Comparison of ENCODE assay signal across 24 mouse cellular contexts in genomic region chr12:108942203-108942923, GRCm38 (mm10). TPM values are rescaled to one million over a fixed set of nuclear protein-coding genes. Genes with fewer than 3 reads are reported as not detected.
DNase-seq lines count a peak whose midpoint lies in the region; ATAC-seq and TF ChIP-seq lines count a peak whose summit lies in the region.
"Had no signal": no experiment of that assay in that cellular context is flagged by ENCODE, and none has a peak within 500 bp of the region (broad histone marks: within the 10 kb centered on the region; RNA-seq: fewer than 3 reads in every experiment).

No protein-coding gene starts in this region.

- WGBS in midbrain, embryonic 11.5 days, result 89% methylated on average over 14 of the region's 14 CpGs
- 75% methylated on average over 14 of the region's 14 CpGs for WGBS in midbrain, embryonic 15.5 days
- WGBS in olfactory bulb, adult 2 months, result 46% methylated on average over 14 of the region's 14 CpGs

- TF ChIP-seq POLR2A in olfactory bulb, adult 2 months (IDR thresholded peaks at IDR 0.05; ENCODE audit: insufficient read depth, low read depth, low read length), result no peak

- no peaks in the 10 kb centered on the region for H3K27me3 ChIP-seq in midbrain, embryonic 11.5 days (ENCODE audit: control insufficient read depth, insufficient read depth, low read length)
- no peaks in the 10 kb centered on the region for H3K27me3 ChIP-seq in midbrain, embryonic 15.5 days (replicated peaks)
- no peaks in the 10 kb centered on the region for H3K27me3 ChIP-seq in C2C12 (ENCODE audit: control insufficient read depth, insufficient read depth, insufficient read length)
- H3K27me3 ChIP-seq: heart, embryonic 12.5 days; intestine, embryonic 15.5 days; limb, embryonic 13.5 days; liver, embryonic 13.5 days; lung, embryonic 15.5 days; midbrain, embryonic 12.5 days had no signal

- peak; percentile 42 for DNase-seq in adrenal gland, postnatal 14 days
- no peak for DNase-seq in adrenal gland, adult 2 months
- peak; percentile 82 for DNase-seq in midbrain, embryonic 11.5 days (ENCODE audit: low spot score, missing footprints)
- DNase-seq: B cell, adult 2 months; cerebellum, postnatal 14 days; forebrain, postnatal 0 days; heart, adult 11 months; heart, postnatal 14 days; kidney, postnatal 4 days; liver, embryonic 13.5 days; retina, postnatal 1 day; thymus, postnatal 36 days had no signal

- no peaks in the 10 kb centered on the region for H3K79me2 ChIP-seq in C2C12 (ENCODE audit: control insufficient read depth, insufficient read depth)

- no peaks in the 10 kb centered on the region for H3K79me3 ChIP-seq in C2C12 (ENCODE audit: low read depth)

- no peaks in the 10 kb centered on the region for H3K36me3 ChIP-seq in midbrain, embryonic 11.5 days (ENCODE audit: control insufficient read depth, insufficient read depth, low read length)
- no peaks in the 10 kb centered on the region for H3K36me3 ChIP-seq in midbrain, embryonic 15.5 days (replicated peaks)
- H3K36me3 ChIP-seq in C2C12 (ENCODE audit: control insufficient read depth, insufficient read depth), result no peaks in the 10 kb centered on the region
- H3K36me3 ChIP-seq: heart, embryonic 12.5 days; intestine, embryonic 15.5 days; limb, embryonic 13.5 days; liver, embryonic 13.5 days; lung, embryonic 15.5 days; midbrain, embryonic 12.5 days had no signal

- no peak overlapping the region for H3K9ac ChIP-seq in midbrain, embryonic 11.5 days (ENCODE audit: low read length)
- H3K9ac ChIP-seq in midbrain, embryonic 15.5 days, result no peak overlapping the region
- H3K9ac ChIP-seq: forebrain, postnatal 0 days; heart, embryonic 12.5 days; hindbrain, embryonic 14.5 days; intestine, embryonic 15.5 days; limb, embryonic 13.5 days; liver, embryonic 13.5 days; lung, embryonic 15.5 days; midbrain, embryonic 12.5 days had no signal

- no peaks in the 10 kb centered on the region for H3K9me3 ChIP-seq in midbrain, embryonic 11.5 days (ENCODE audit: control insufficient read depth, low read length)
- H3K9me3 ChIP-seq in midbrain, embryonic 15.5 days, result no peaks in the 10 kb centered on the region
- H3K9me3 ChIP-seq: heart, embryonic 12.5 days; intestine, embryonic 15.5 days; limb, embryonic 13.5 days; liver, embryonic 13.5 days; lung, embryonic 15.5 days; midbrain, embryonic 12.5 days had no signal

- H3K27ac ChIP-seq in midbrain, embryonic 11.5 days (ENCODE audit: low read depth, low read length), result no peak overlapping the region
- no peak overlapping the region for H3K27ac ChIP-seq in midbrain, embryonic 15.5 days
- H3K27ac ChIP-seq in olfactory bulb, adult 2 months (ENCODE audit: insufficient read depth, low read depth, low read length), result peak overlapping the region; percentile 68
- H3K27ac ChIP-seq: hindbrain, embryonic 14.5 days; intestine, embryonic 15.5 days; limb, embryonic 13.5 days; liver, embryonic 13.5 days; lung, embryonic 15.5 days; macrophage; midbrain, embryonic 12.5 days had no signal

- no peak for ATAC-seq in midbrain, embryonic 11.5 days (ENCODE audit: low FRiP score)
- no peak for ATAC-seq in midbrain, embryonic 15.5 days (replicated peaks)
- no peak for ATAC-seq in megakaryocyte, adult 5-6 weeks (ENCODE audit: poor library complexity, severe bottlenecking)
- ATAC-seq: activated CD4-positive, CD25-positive, alpha-beta regulatory T cell, adult 4 months; forebrain, postnatal 0 days; intestine, embryonic 15.5 days had no signal

- no peak overlapping the region for H3ac ChIP-seq in C2C12 (ENCODE audit: control insufficient read depth, insufficient read length, low read depth)

- H3K4me1 ChIP-seq in midbrain, embryonic 11.5 days (ENCODE audit: control insufficient read depth, insufficient read depth, low read length), result peaks cover 2% of the 10 kb centered on the region; the same call in 1 of the 2 replicates
- peaks cover 7% of the 10 kb centered on the region for H3K4me1 ChIP-seq in midbrain, embryonic 15.5 days
- peaks cover 28% of the 10 kb centered on the region for H3K4me1 ChIP-seq in olfactory bulb, adult 2 months (ENCODE audit: control insufficient read depth, insufficient read depth, low read length)
- H3K4me1 ChIP-seq: heart, embryonic 12.5 days; intestine, embryonic 15.5 days; liver, embryonic 13.5 days; lung, embryonic 15.5 days had no signal

- no peak for TF ChIP-seq CTCF in C2C12 (IDR thresholded peaks at IDR 0.05; ENCODE audit: control insufficient read depth, insufficient read depth, insufficient read length)
- TF ChIP-seq CTCF in olfactory bulb, adult 2 months (IDR thresholded peaks at IDR 0.05; ENCODE audit: insufficient read depth, low read depth, low read length), result 0 out of 2 replicates have a peak, but pooled peaks have one; percentile 11

- no peak overlapping the region for H3K4me2 ChIP-seq in midbrain, embryonic 11.5 days
- no peak overlapping the region for H3K4me2 ChIP-seq in midbrain, embryonic 15.5 days
- H3K4me2 ChIP-seq: heart, embryonic 12.5 days; hindbrain, embryonic 14.5 days; intestine, embryonic 15.5 days; limb, embryonic 13.5 days; liver, embryonic 13.5 days; lung, embryonic 15.5 days; midbrain, embryonic 12.5 days had no signal

- no peak overlapping the region for H3K4me3 ChIP-seq in midbrain, embryonic 11.5 days (ENCODE audit: low read depth, low read length)
- no peak overlapping the region for H3K4me3 ChIP-seq in midbrain, embryonic 15.5 days
- H3K4me3 ChIP-seq in C2C12 (ENCODE audit: insufficient read depth, poor library complexity, severe bottlenecking), result no peak overlapping the region
- no peak overlapping the region for H3K4me3 ChIP-seq in olfactory bulb, adult 2 months (ENCODE audit: insufficient read depth, low read depth, low read length)
- H3K4me3 ChIP-seq: heart, embryonic 12.5 days; intestine, embryonic 15.5 days; limb, embryonic 13.5 days; liver, embryonic 13.5 days; lung, embryonic 15.5 days; midbrain, embryonic 12.5 days had no signal

TF ChIP-seq in C2C12, 6 proteins besides CTCF, POLR2A, EP300 and RAD21:
- TF ChIP-seq MAX (IDR thresholded peaks at IDR 0.05) (peak; percentile 39), MYOG (IDR thresholded peaks at IDR 0.05; ENCODE audit: control insufficient read depth, extremely low read depth, insufficient read length) (no peak)
TF ChIP-seq in C2C12: peak in this region for 1.

RNA-seq across cellular contexts. Expression of gene Wars, which starts 48.4 kb away (rescaled TPM):
- 50.3 and 56.5 TPM in 2 replicates for total RNA-seq in adrenal gland, postnatal 14 days (2021)
- 10 to 100 TPM; 53.2 to 66.3 TPM for total RNA-seq in adrenal gland, adult 2 months (2021)
- 56.3 and 61.5 TPM in 2 replicates for polyA plus RNA-seq in adrenal gland, adult 2 months (2012; rRNA removed)
- 128 TPM in 2 replicates for polyA plus RNA-seq in midbrain, embryonic 11.5 days (2014; fragmentation: Nextera tagmentation; extraction: Ambion mirVana)
- 103 and 104 TPM in 2 replicates for polyA plus RNA-seq in midbrain, embryonic 15.5 days (2015; fragmentation: Nextera tagmentation; extraction: Ambion mirVana)
- 65.8 TPM for polyA plus RNA-seq in C2C12 (2012; fragmentation: generic; extraction: Trizol)
- polyA plus RNA-seq in olfactory bulb, adult 2 months (2012; ENCODE audit: insufficient read depth, insufficient read length, low replicate concordance, missing spikeins), result 429 TPM in 1 of 2 replicates, not detected in the other
- 20.0 and 22.6 TPM in 2 replicates for total RNA-seq in megakaryocyte, adult 5-6 weeks (2015)
- total RNA-seq in megakaryocyte, adult 5-6 weeks (2017), result 47.8 and 51.9 TPM in 2 replicates

RNA-seq across cellular contexts. Expression of gene Wdr25, which starts 48.9 kb away (rescaled TPM):
- 4.9 and 6.7 TPM in 2 replicates for total RNA-seq in adrenal gland, postnatal 14 days (2021)
- 10 to 100 TPM in 1 of 2 experiments, 1 to 10 TPM in 1; 6.7 to 12.0 TPM for total RNA-seq in adrenal gland, adult 2 months (2021)
- polyA plus RNA-seq in adrenal gland, adult 2 months (2012; rRNA removed), result 6.5 and 8.3 TPM in 2 replicates
- 4.7 and 5.0 TPM in 2 replicates for polyA plus RNA-seq in midbrain, embryonic 11.5 days (2014; fragmentation: Nextera tagmentation; extraction: Ambion mirVana)
- 5.2 and 7.2 TPM in 2 replicates for polyA plus RNA-seq in midbrain, embryonic 15.5 days (2015; fragmentation: Nextera tagmentation; extraction: Ambion mirVana)
- polyA plus RNA-seq in C2C12 (2012; fragmentation: generic; extraction: Trizol), result 9.4 TPM
- not detected in 2 replicates for polyA plus RNA-seq in olfactory bulb, adult 2 months (2012; ENCODE audit: insufficient read depth, insufficient read length, low replicate concordance, missing spikeins)
- total RNA-seq in megakaryocyte, adult 5-6 weeks (2015), result 1.5 and 3.6 TPM in 2 replicates
- 3.9 and 4.5 TPM in 2 replicates for total RNA-seq in megakaryocyte, adult 5-6 weeks (2017)
